Mouse (Mus musculus): Measurements from ENCODE around the gene Zfp593. TPM values are rescaled to one million over a fixed set of nuclear protein-coding genes. Genes with fewer than 3 reads are reported as not detected.

The Zfp593 gene
- polyA plus RNA-seq (2012; rRNA removed): 6.0 and 6.4 TPM in 2 replicates

DNA sequence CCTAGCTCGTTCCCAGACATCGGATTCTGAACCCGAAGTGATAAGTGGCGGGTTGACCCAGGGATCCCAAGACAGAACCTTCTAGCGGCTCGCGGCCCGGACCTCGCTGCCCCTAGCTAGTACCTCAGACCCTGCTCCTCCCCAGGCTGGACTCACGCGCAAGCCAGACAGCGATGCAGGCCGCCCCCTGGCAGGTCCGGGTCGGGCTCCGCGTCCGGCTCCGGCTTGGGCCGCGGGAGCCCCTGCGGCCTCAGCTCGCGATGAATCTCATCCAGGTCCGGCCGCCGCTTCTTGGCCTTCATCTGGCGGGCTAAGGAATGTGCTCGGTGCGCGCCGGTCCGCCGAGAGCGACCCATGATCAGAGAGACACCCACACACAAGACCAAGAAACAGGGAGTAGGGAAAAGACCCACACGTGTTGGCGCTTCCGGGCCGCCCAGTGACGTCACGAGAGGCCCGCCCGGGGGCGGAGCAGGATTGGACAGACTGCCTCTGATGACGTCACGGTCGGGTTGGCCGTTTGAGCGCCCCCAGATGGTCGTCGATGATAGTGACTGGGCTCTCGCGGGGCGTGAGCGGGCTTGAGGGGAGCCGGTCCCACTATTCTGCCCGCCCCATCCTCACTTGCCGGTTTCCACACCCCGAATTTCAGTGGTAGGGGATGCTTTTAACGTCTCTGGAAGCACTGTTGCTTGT lies at the start of gene Zfp593:
Gene Zfp593 (minus strand): TSS at position 445 of the 696 bp plus-strand sequence.
- Histone ChIP-seq H3K4me1 (ENCODE audit: control insufficient read depth, insufficient read depth, low read length) (peaks cover 4% of the 10 kb centered on the region; the same call in 1 of the 2 replicates), H3K27ac (ENCODE audit: insufficient read depth, low read depth, low read length) (no peak within 1 kb of the TSS), H3K4me3 (ENCODE audit: insufficient read depth, low read depth, low read length) (peak within 1 kb of the TSS; percentile 94), H3K36me3 (ENCODE audit: control insufficient read depth, insufficient read depth, low read length) (no peaks in the 10 kb centered on the region), H3K27me3 (replicated peaks; ENCODE audit: control insufficient read depth, insufficient read depth, low read length) (no peaks in the 10 kb centered on the region)
- TF ChIP-seq POLR2A (IDR thresholded peaks at IDR 0.05; ENCODE audit: low read depth, low read length) (no peak), CTCF (conservative IDR thresholded peaks at IDR 0.05; ENCODE audit: insufficient read depth, insufficient read length, low read depth, low read length) (peak; percentile 75)
- DNase-seq: peak; percentile 96
- WGBS: under 1% methylated on average over 60 of the region's 60 CpGs

GRCm38 (mm10) chr4:134293692-134294163 lies 48.3 kb upstream of the Zfp593 start:
- no peaks in the 10 kb centered on the region for H3K27me3 ChIP-seq (replicated peaks; ENCODE audit: control insufficient read depth, insufficient read depth, low read length)
- no peak overlapping the region for H3K4me3 ChIP-seq (ENCODE audit: insufficient read depth, low read depth, low read length)
- 59% methylated on average over 9 of the region's 9 CpGs for WGBS
- no peaks in the 10 kb centered on the region for H3K36me3 ChIP-seq (ENCODE audit: control insufficient read depth, insufficient read depth, low read length)
- TF ChIP-seq POLR2A (IDR thresholded peaks at IDR 0.05; ENCODE audit: low read depth, low read length): no peak
- no peak for TF ChIP-seq CTCF (conservative IDR thresholded peaks at IDR 0.05; ENCODE audit: insufficient read depth, insufficient read length, low read depth, low read length)
- H3K4me1 ChIP-seq (ENCODE audit: control insufficient read depth, insufficient read depth, low read length): peaks cover 7% of the 10 kb centered on the region; the same call in 1 of the 2 replicates
- no peak overlapping the region for H3K27ac ChIP-seq (ENCODE audit: insufficient read depth, low read depth, low read length)
- DNase-seq: no peak

DNA sequence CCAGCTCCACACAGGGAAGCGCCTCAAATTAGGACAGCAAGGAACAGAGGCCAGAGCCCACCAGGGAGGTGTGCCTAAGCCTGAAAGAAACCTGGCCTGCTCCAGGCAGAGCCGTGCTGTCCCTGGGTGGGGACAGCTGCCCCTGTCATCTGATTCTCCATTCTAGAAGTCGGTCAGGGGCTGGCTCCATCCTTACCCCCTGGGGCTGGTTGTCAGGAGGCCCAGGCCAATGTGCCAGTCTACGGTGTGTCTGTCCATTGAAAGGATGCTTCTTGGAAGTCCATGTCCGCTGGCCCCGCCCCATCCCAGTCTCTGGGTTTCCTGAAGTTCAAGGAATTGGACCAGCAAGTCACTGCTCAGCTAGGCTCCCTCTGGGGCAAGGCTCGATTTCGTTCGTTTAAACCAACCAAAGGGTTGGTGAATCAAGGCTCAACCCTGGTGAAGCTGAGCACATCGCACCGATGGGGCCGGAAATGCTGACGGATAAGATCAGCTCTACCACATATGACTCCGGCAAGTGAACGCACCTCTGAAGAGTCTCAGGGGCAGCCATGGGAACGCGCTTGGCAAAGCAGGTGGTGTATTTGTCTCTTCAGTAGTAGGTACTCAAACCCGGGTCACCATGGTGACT lies 47.8 kb upstream of the Zfp593 start:
- Histone ChIP-seq H3K36me3 (ENCODE audit: control insufficient read depth, insufficient read depth, low read length) (no peaks in the 10 kb centered on the region), H3K4me3 (ENCODE audit: insufficient read depth, low read depth, low read length) (no peak overlapping the region)
- 66% methylated on average over 18 of the region's 18 CpGs for WGBS

GRCm38 (mm10) chr4:134292067-134292466 lies 46.7 kb upstream of the Zfp593 start:
- no peak overlapping the region for H3K27ac ChIP-seq (ENCODE audit: insufficient read depth, low read depth, low read length)
- TF ChIP-seq CTCF (conservative IDR thresholded peaks at IDR 0.05; ENCODE audit: insufficient read depth, insufficient read length, low read depth, low read length): peak; percentile 93
- TF ChIP-seq POLR2A (IDR thresholded peaks at IDR 0.05; ENCODE audit: low read depth, low read length): no peak
- H3K27me3 ChIP-seq (replicated peaks; ENCODE audit: control insufficient read depth, insufficient read depth, low read length): no peaks in the 10 kb centered on the region
- WGBS: 23% methylated on average over 7 of the region's 7 CpGs
- peak; percentile 74 for DNase-seq
- H3K4me3 ChIP-seq (ENCODE audit: insufficient read depth, low read depth, low read length): no peak overlapping the region
- H3K4me1 ChIP-seq (ENCODE audit: control insufficient read depth, insufficient read depth, low read length): peaks cover 6% of the 10 kb centered on the region; the same call in 1 of the 2 replicates
- no peaks in the 10 kb centered on the region for H3K36me3 ChIP-seq (ENCODE audit: control insufficient read depth, insufficient read depth, low read length)

More for the DNA sequence above, 47.8 kb upstream of the Zfp593 start:
- DNase-seq: no peak
- no peaks in the 10 kb centered on the region for H3K27me3 ChIP-seq (replicated peaks; ENCODE audit: control insufficient read depth, insufficient read depth, low read length)
- H3K4me1 ChIP-seq (ENCODE audit: control insufficient read depth, insufficient read depth, low read length): peaks cover 11% of the 10 kb centered on the region; the same call in 1 of the 2 replicates
- no peak overlapping the region for H3K27ac ChIP-seq (ENCODE audit: insufficient read depth, low read depth, low read length)
- TF ChIP-seq CTCF (conservative IDR thresholded peaks at IDR 0.05; ENCODE audit: insufficient read depth, insufficient read length, low read depth, low read length) (no peak), POLR2A (IDR thresholded peaks at IDR 0.05; ENCODE audit: low read depth, low read length) (no peak)

GRCm38 (mm10) chr4:134288397-134289256 lies 43.2 kb upstream of the Zfp593 start:
- peak; percentile 31 for DNase-seq
- H3K27ac ChIP-seq (ENCODE audit: insufficient read depth, low read depth, low read length): peak overlapping the region; percentile 92; the same call in 1 of the 2 replicates

GRCm38 (mm10) chr4:134287575-134288025 lies 42.2 kb upstream of the Zfp593 start, which contains the start of gene Pdik1l:
Pdik1l (minus strand) TSS chr4:134287895.
- TF ChIP-seq CTCF (conservative IDR thresholded peaks at IDR 0.05; ENCODE audit: insufficient read depth, insufficient read length, low read depth, low read length) (no peak), POLR2A (IDR thresholded peaks at IDR 0.05; ENCODE audit: low read depth, low read length) (no peak)
- under 1% methylated on average over 43 of the region's 43 CpGs for WGBS
- DNase-seq: peak; percentile 82
- H3K27ac ChIP-seq (ENCODE audit: insufficient read depth, low read depth, low read length): peak within 1 kb of the TSS; percentile 92
- H3K4me1 ChIP-seq (ENCODE audit: control insufficient read depth, insufficient read depth, low read length): peaks cover 6% of the 10 kb centered on the region; the same call in 1 of the 2 replicates
- no peaks in the 10 kb centered on the region for H3K27me3 ChIP-seq (replicated peaks; ENCODE audit: control insufficient read depth, insufficient read depth, low read length)
- H3K36me3 ChIP-seq (ENCODE audit: control insufficient read depth, insufficient read depth, low read length): no peaks in the 10 kb centered on the region
- peak within 1 kb of the TSS; percentile 96 for H3K4me3 ChIP-seq (ENCODE audit: insufficient read depth, low read depth, low read length)

More at GRCm38 (mm10) chr4:134288397-134289256, 43.2 kb upstream of the Zfp593 start:
- no peaks in the 10 kb centered on the region for H3K36me3 ChIP-seq (ENCODE audit: control insufficient read depth, insufficient read depth, low read length)
- H3K4me3 ChIP-seq (ENCODE audit: insufficient read depth, low read depth, low read length): no peak overlapping the region; the same call in 1 of the 2 replicates
- TF ChIP-seq CTCF (conservative IDR thresholded peaks at IDR 0.05; ENCODE audit: insufficient read depth, insufficient read length, low read depth, low read length): no peak
- TF ChIP-seq POLR2A (IDR thresholded peaks at IDR 0.05; ENCODE audit: low read depth, low read length): no peak
- peaks cover 6% of the 10 kb centered on the region; the same call in 1 of the 2 replicates for H3K4me1 ChIP-seq (ENCODE audit: control insufficient read depth, insufficient read depth, low read length)
- 27% methylated on average over 11 of the region's 11 CpGs for WGBS
- H3K27me3 ChIP-seq (replicated peaks; ENCODE audit: control insufficient read depth, insufficient read depth, low read length): no peaks in the 10 kb centered on the region

All from kidney, adult 2 months (tissue).